Mouse (Mus musculus) heart, embryonic 11.5 days (tissue): Measurements from ENCODE around the gene Olfr49. TPM values are rescaled to one million over a fixed set of nuclear protein-coding genes. Genes with fewer than 3 reads are reported as not detected.

ENCODE experiments used
- ATAC-seq: fragments of 200-750 bp; cut with Nextera tagmentation; replicated peaks from 2 replicates; pipeline ENCODE4 v1.8.0; 2017; ENCODE audit warnings: moderate library complexity; ENCODE audit not compliant: insufficient number of reproducible peaks, low FRiP score, low TSS enrichment
- H3K27ac ChIP-seq: fragments of 300-500 bp; sonication (generic); 2 replicates; pipeline ENCODE4 v1.5.1; 2014; ENCODE audit warnings: mild to moderate bottlenecking, low read depth, low read length
- H3K27me3 ChIP-seq: fragments of 300-500 bp; sonication (generic); 2 replicates; pipeline ENCODE4 v1.6.1; 2014; ENCODE audit warnings: mild to moderate bottlenecking, low read length, mixed read lengths; ENCODE audit not compliant: control insufficient read depth, insufficient read depth
- H3K36me3 ChIP-seq: fragments of 300-500 bp; sonication (generic); 2 replicates; pipeline ENCODE4 v1.6.1; 2014; ENCODE audit warnings: mild to moderate bottlenecking, low read length, moderate library complexity, mixed read lengths; ENCODE audit not compliant: control insufficient read depth, insufficient read depth
- H3K4me1 ChIP-seq: fragments of 300-500 bp; sonication (generic); 2 replicates; pipeline ENCODE4 v1.6.1; 2014; ENCODE audit warnings: low read length; ENCODE audit not compliant: control insufficient read depth, insufficient read depth
- H3K4me2 ChIP-seq: fragments of 300-500 bp; sonication (generic); 2 replicates; pipeline ENCODE4 v1.6.1; 2014; ENCODE audit warnings: mild to moderate bottlenecking, moderate library complexity
- H3K4me3 ChIP-seq: fragments of 300-500 bp; sonication (generic); 2 replicates; pipeline ENCODE4 v1.5.1; 2014; ENCODE audit warnings: low read depth, low read length
- H3K9ac ChIP-seq: fragments of 300-500 bp; sonication (generic); 2 replicates; pipeline ENCODE4 v1.6.1; 2014; ENCODE audit warnings: mild to moderate bottlenecking, low read depth, low read length, moderate library complexity
- H3K9me3 ChIP-seq: fragments of 300-500 bp; sonication (generic); replicated peaks from 2 replicates; pipeline ENCODE4 v1.6.1; 2016; ENCODE audit warnings: low read length; ENCODE audit not compliant: control insufficient read depth
- WGBS: fragments of 180-500 bp; shearing (Covaris S2); extraction: QIAGEN DNeasy Blood & Tissue Kit; methylation state at CpG from one replicate; pipeline ENCODE4 v1.1.7; 2014; ENCODE audit not compliant: insufficient replicate concordance; 5-methylcytosine and 5-hydroxymethylcytosine counted together
- polyA plus RNA-seq: library from polyadenylated mRNA; unstranded; fragments of >200 nt; fragmentation: Nextera tagmentation; extraction: Ambion mirVana; gene quantifications from 2 replicates; pipeline ENCODE4 v1.2.1, GENCODE M21; 2014

The Olfr49 gene
- polyA plus RNA-seq, 1 experiment from 2014 or later: not detected

GRCm38 (mm10) chr14:54265951-54266350 is 18.8 kb downstream of the Olfr49 start:
- no peak overlapping the region for H3K4me3 ChIP-seq
- no peak overlapping the region for H3K4me2 ChIP-seq
- no peak for ATAC-seq
- 68% methylated on average over 6 of the region's 6 CpGs for WGBS
- no peak overlapping the region for H3K9ac ChIP-seq
- H3K4me1 ChIP-seq: peaks cover 8% of the 10 kb centered on the region; the same call in 1 of the 2 replicates
- H3K36me3 ChIP-seq: peaks cover 6% of the 10 kb centered on the region
- no peaks in the 10 kb centered on the region for H3K9me3 ChIP-seq
- H3K27ac ChIP-seq: no peak overlapping the region
- no peaks in the 10 kb centered on the region for H3K27me3 ChIP-seq

GRCm38 (mm10) chr14:54265093-54265492 is 19.6 kb downstream of the Olfr49 start:
- 42% methylated on average over 10 of the region's 10 CpGs for WGBS
- Histone ChIP-seq H3K9ac (0 out of 2 replicates have a peak overlapping the region, but pooled peaks have one; percentile 16), H3K27me3 (no peaks in the 10 kb centered on the region), H3K27ac (peak overlapping the region; percentile 74), H3K9me3 (no peaks in the 10 kb centered on the region), H3K4me2 (peak overlapping the region; percentile 39), H3K4me3 (no peak overlapping the region), H3K4me1 (peaks cover 15% of the 10 kb centered on the region), H3K36me3 (peaks cover 6% of the 10 kb centered on the region)
- ATAC-seq: no peak

GRCm38 (mm10) chr14:54264231-54264630 is 20.5 kb downstream of the Olfr49 start:
- no peak overlapping the region for H3K9ac ChIP-seq
- H3K36me3 ChIP-seq: peaks cover 6% of the 10 kb centered on the region
- H3K27ac ChIP-seq: peak overlapping the region; percentile 38; the same call in 1 of the 2 replicates
- no peaks in the 10 kb centered on the region for H3K27me3 ChIP-seq
- H3K4me1 ChIP-seq: peaks cover 19% of the 10 kb centered on the region
- 76% methylated on average over 7 of the region's 7 CpGs for WGBS
- no peak overlapping the region for H3K4me2 ChIP-seq
- no peak overlapping the region for H3K4me3 ChIP-seq
- no peaks in the 10 kb centered on the region for H3K9me3 ChIP-seq
- ATAC-seq: no peak

- no peak for ATAC-seq
- peaks cover 23% of the 10 kb centered on the region for H3K4me1 ChIP-seq
Measured at GRCm38 (mm10) chr14:54263099-54263498, 21.6 kb downstream of the Olfr49 start.

GRCm38 (mm10) chr14:54262622-54263021 is 22.1 kb downstream of the Olfr49 start:
- no peaks in the 10 kb centered on the region for H3K27me3 ChIP-seq

More at GRCm38 (mm10) chr14:54263099-54263498, 21.6 kb downstream of the Olfr49 start:
- Histone ChIP-seq H3K9ac (no peak overlapping the region), H3K27me3 (no peaks in the 10 kb centered on the region), H3K27ac (no peak overlapping the region), H3K4me2 (no peak overlapping the region), H3K9me3 (no peaks in the 10 kb centered on the region), H3K36me3 (peaks cover 6% of the 10 kb centered on the region), H3K4me3 (no peak overlapping the region)
- WGBS: 87% methylated on average over 6 of the region's 6 CpGs

GRCm38 (mm10) chr14:54261386-54261785 is 23.4 kb downstream of the Olfr49 start:
- 75% methylated on average over 2 of the region's 2 CpGs for WGBS
- H3K4me1 ChIP-seq: peaks cover 23% of the 10 kb centered on the region
- no peak for ATAC-seq
- no peak overlapping the region for H3K27ac ChIP-seq
- H3K4me2 ChIP-seq: no peak overlapping the region
- H3K9me3 ChIP-seq: no peaks in the 10 kb centered on the region
- no peak overlapping the region for H3K4me3 ChIP-seq
- H3K36me3 ChIP-seq: peaks cover 6% of the 10 kb centered on the region
- H3K9ac ChIP-seq: no peak overlapping the region
- H3K27me3 ChIP-seq: no peaks in the 10 kb centered on the region

More at GRCm38 (mm10) chr14:54262622-54263021, 22.1 kb downstream of the Olfr49 start:
- H3K4me1 ChIP-seq: peaks cover 23% of the 10 kb centered on the region
- H3K27ac ChIP-seq: no peak overlapping the region
- H3K4me3 ChIP-seq: no peak overlapping the region
- WGBS: 86% methylated on average over 8 of the region's 8 CpGs
- H3K9me3 ChIP-seq: no peaks in the 10 kb centered on the region
- no peak overlapping the region for H3K4me2 ChIP-seq
- no peak overlapping the region for H3K9ac ChIP-seq
- H3K36me3 ChIP-seq: peaks cover 6% of the 10 kb centered on the region
- no peak for ATAC-seq

- Histone ChIP-seq H3K4me1 (peaks cover 23% of the 10 kb centered on the region), H3K27me3 (no peaks in the 10 kb centered on the region), H3K9me3 (no peaks in the 10 kb centered on the region), H3K4me2 (peak overlapping the region; percentile 87), H3K36me3 (peaks cover 6% of the 10 kb centered on the region), H3K4me3 (peak overlapping the region; percentile 76; the same call in 1 of the 2 replicates), H3K9ac (0 out of 2 replicates have a peak overlapping the region, but pooled peaks have one; percentile 82), H3K27ac (no peak overlapping the region)
- 63% methylated on average over 2 of the region's 2 CpGs for WGBS
- ATAC-seq: no peak
Measured at GRCm38 (mm10) chr14:54260196-54260595, 24.5 kb downstream of the Olfr49 start.

GRCm38 (mm10) chr14:54259722-54260085 is 25.0 kb downstream of the Olfr49 start:
- WGBS: 21% methylated on average over 8 of the region's 8 CpGs
- H3K36me3 ChIP-seq: peaks cover 6% of the 10 kb centered on the region
- peak overlapping the region; percentile 87 for H3K4me2 ChIP-seq
- ATAC-seq: no peak
- H3K4me3 ChIP-seq: peak overlapping the region; percentile 76
- no peaks in the 10 kb centered on the region for H3K9me3 ChIP-seq
- no peaks in the 10 kb centered on the region for H3K27me3 ChIP-seq
- peak overlapping the region; percentile 82 for H3K9ac ChIP-seq
- H3K4me1 ChIP-seq: peaks cover 26% of the 10 kb centered on the region
- peak overlapping the region; percentile 78 for H3K27ac ChIP-seq
